Mouse (Mus musculus) ES-Bruce4 (cell line): ENCODE measurements around the gene Gm28053.

ENCODE experiments used
- CTCF ChIP-seq: IDR thresholded peaks from one replicate; pipeline ENCODE4 v1.8.1; 2011; ENCODE audit warnings: low read depth, low read length
- POLR2A ChIP-seq: IDR thresholded peaks from one replicate; pipeline ENCODE4 v1.8.1; 2011; ENCODE audit warnings: low read length; ENCODE audit not compliant: insufficient read depth

DNA sequence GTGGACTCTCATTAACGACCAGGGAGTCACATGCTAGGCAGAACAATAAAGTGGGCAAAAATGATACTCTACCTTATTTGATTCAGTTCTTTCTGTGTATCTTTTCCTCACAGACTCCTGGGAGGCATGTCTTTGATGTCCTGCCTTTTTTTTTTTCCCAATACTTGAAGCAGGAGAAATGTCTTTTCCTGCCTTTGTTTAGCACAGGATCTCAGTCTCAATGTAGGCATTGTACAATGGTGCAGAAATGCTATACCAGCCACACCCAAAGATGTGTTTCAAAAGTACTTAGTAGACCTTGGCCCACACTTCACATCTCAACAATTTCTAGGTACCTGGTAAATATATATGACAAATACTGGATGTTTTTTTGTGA, 20.9 kb upstream of the Gm28053 start:
- TF ChIP-seq CTCF: no peak
- no peak for TF ChIP-seq POLR2A
